Mouse (Mus musculus): Measurements from ENCODE around the gene Gm11639. TPM values are rescaled to one million over a fixed set of nuclear protein-coding genes. Genes with fewer than 3 reads are reported as not detected.

Gene Gm11639
- total and polyA plus RNA-seq, 3 experiments = 0.02 to 0.05 TPM; not detected in 1

- TF ChIP-seq POLR2A (IDR thresholded peaks at IDR 0.05; ENCODE audit: insufficient read depth, low read depth, low read length) (no peak), CTCF (IDR thresholded peaks at IDR 0.05) (peak; percentile 25)
- Histone ChIP-seq H3K27me3 (ENCODE audit: control insufficient read depth, insufficient read depth, low read length) (no peaks in the 10 kb centered on the region), H3K79me2 (replicated peaks; ENCODE audit: control insufficient read depth, insufficient read depth, low read length) (no peaks in the 10 kb centered on the region), H3K36me3 (ENCODE audit: control insufficient read depth, insufficient read depth, low read length) (no peaks in the 10 kb centered on the region), H3K27ac (no peak overlapping the region), H3K4me3 (no peak overlapping the region), H3K9ac (ENCODE audit: low read depth, low read length) (no peak overlapping the region), H3K4me1 (ENCODE audit: control insufficient read depth, insufficient read depth, low read length) (no peaks in the 10 kb centered on the region; the same call in 1 of the 2 replicates)
- intact Hi-C loops (cut with DNase I) = no loop called here
- DNase-seq = no peak
- WGBS = 95% methylated on average over 4 of the region's 4 CpGs
Observed at GRCm38 (mm10) chr11:104660599-104660998, 24.9 kb upstream of the Gm11639 start.

DNA sequence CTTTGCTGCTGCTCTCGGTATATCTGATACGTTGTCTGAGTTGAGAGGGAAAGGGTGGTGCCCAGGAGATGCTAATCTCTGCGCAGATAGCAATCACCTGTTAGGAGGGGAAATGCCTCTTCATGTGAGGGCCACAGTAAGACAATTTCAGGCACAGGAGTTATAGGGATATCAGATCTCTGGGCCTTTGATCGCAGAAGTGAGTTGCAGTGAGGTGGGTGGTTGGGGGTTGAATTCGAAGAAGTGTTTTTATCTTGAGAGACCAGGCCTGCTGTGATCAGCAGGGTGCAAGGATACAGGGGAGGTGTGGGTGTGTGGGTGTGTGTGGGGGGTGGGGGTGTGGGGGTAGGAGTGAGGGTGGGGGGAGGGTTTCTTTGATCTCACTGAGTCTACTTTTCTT, 24.4 kb upstream of the Gm11639 start:
- intact Hi-C loops (cut with DNase I) = no loop called here
- Histone ChIP-seq H3K4me1 (ENCODE audit: control insufficient read depth, insufficient read depth, low read length) (no peaks in the 10 kb centered on the region; the same call in 1 of the 2 replicates), H3K27ac (no peak overlapping the region), H3K27me3 (ENCODE audit: control insufficient read depth, insufficient read depth, low read length) (no peaks in the 10 kb centered on the region), H3K79me2 (replicated peaks; ENCODE audit: control insufficient read depth, insufficient read depth, low read length) (no peaks in the 10 kb centered on the region), H3K4me3 (no peak overlapping the region), H3K36me3 (ENCODE audit: control insufficient read depth, insufficient read depth, low read length) (no peaks in the 10 kb centered on the region), H3K9ac (ENCODE audit: low read depth, low read length) (no peak overlapping the region)
- TF ChIP-seq POLR2A (IDR thresholded peaks at IDR 0.05; ENCODE audit: insufficient read depth, low read depth, low read length) = no peak
- no peak for TF ChIP-seq EP300 (IDR thresholded peaks at IDR 0.05; ENCODE audit: insufficient read depth, low read depth, low read length)
- TF ChIP-seq CTCF (IDR thresholded peaks at IDR 0.05) = no peak
- no peak for DNase-seq
- 80% methylated on average over 5 of the region's 5 CpGs for WGBS

DNA sequence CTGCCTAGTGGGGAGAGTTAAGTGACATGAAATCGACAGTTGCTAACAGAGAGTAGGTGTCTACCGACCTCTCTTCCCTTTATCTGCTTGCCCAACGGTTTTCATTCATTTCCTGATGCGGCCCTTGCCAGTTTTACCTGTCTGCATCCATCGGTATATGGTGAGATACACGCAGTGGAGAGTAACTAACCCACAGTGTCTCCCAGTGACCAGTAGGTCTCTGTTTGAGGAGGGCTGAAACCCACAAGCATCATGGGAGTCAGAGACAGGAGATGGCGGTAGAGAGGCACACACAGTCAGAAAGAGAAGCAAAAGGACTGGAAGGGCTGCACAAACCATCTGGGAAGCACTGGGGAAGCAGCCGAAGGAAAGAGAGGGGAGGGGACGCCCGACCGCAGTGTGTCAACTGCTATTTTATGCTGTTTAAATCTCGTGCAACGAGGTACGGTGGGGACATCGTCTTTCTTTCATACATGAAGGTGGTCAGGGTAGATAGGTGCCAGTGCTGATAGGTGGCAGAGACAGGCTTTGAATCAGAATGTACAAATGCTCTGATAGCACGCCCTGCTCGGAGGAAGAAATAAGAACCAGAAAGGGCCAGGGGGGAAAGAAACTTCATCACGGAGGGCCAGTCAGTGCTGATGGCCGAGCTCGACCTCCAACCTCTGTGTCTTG, 23.8 kb upstream of the Gm11639 start:
- Histone ChIP-seq H3K79me2 (replicated peaks; ENCODE audit: control insufficient read depth, insufficient read depth, low read length) (no peaks in the 10 kb centered on the region), H3K9ac (ENCODE audit: low read depth, low read length) (no peak overlapping the region), H3K4me3 (no peak overlapping the region), H3K36me3 (ENCODE audit: control insufficient read depth, insufficient read depth, low read length) (no peaks in the 10 kb centered on the region), H3K27ac (no peak overlapping the region), H3K27me3 (ENCODE audit: control insufficient read depth, insufficient read depth, low read length) (no peaks in the 10 kb centered on the region), H3K4me1 (ENCODE audit: control insufficient read depth, insufficient read depth, low read length) (no peaks in the 10 kb centered on the region; the same call in 1 of the 2 replicates)
- intact Hi-C loops (cut with DNase I) = no loop called here
- TF ChIP-seq CTCF (IDR thresholded peaks at IDR 0.05) = no peak
- TF ChIP-seq POLR2A (IDR thresholded peaks at IDR 0.05; ENCODE audit: insufficient read depth, low read depth, low read length) = no peak
- no peak for TF ChIP-seq EP300 (IDR thresholded peaks at IDR 0.05; ENCODE audit: insufficient read depth, low read depth, low read length)
- 75% methylated on average over 20 of the region's 20 CpGs for WGBS
- no peak for DNase-seq

GRCm38 (mm10) chr11:104662573-104662972, 22.9 kb upstream of the Gm11639 start:
- Histone ChIP-seq H3K27ac (no peak overlapping the region), H3K27me3 (ENCODE audit: control insufficient read depth, insufficient read depth, low read length) (no peaks in the 10 kb centered on the region), H3K36me3 (ENCODE audit: control insufficient read depth, insufficient read depth, low read length) (no peaks in the 10 kb centered on the region), H3K4me1 (ENCODE audit: control insufficient read depth, insufficient read depth, low read length) (no peaks in the 10 kb centered on the region; the same call in 1 of the 2 replicates), H3K4me3 (no peak overlapping the region), H3K79me2 (replicated peaks; ENCODE audit: control insufficient read depth, insufficient read depth, low read length) (no peaks in the 10 kb centered on the region), H3K9ac (ENCODE audit: low read depth, low read length) (no peak overlapping the region)
- WGBS = 80% methylated on average over 11 of the region's 11 CpGs
- TF ChIP-seq POLR2A (IDR thresholded peaks at IDR 0.05; ENCODE audit: insufficient read depth, low read depth, low read length) = no peak
- TF ChIP-seq CTCF (IDR thresholded peaks at IDR 0.05) = no peak
- TF ChIP-seq EP300 (IDR thresholded peaks at IDR 0.05; ENCODE audit: insufficient read depth, low read depth, low read length) = no peak
- DNase-seq = no peak
- intact Hi-C loops (cut with DNase I) = no loop called here

DNA sequence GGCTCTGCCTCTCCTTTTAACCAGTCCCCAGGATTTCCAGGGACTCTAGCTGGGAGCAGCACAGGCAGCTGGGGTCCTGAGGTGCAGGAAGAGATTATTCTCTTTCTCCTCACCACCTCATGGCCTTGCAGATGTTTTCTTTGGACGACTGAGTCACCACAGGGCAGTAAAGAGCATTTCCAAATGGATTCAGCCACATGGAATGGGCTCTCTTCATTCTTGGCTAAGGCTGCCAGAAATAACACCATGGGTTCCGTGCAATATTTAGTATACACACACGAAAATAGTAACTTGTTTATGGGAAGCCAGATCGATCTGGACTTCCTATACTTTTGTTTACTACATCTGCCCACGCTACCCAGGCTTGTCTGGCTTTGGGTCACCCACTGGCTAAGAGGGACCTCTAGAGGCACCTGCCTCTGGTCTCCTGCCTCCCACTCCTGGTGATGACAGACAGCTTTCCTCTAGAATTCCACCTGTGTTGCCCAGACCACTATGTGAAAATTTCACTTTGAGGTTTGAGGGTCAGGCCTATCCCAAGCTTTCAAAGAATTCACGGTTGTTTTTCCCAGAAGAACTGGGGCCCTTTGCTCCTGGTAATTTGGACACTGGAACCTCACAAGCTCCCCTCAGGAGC, 22.1 kb upstream of the Gm11639 start:
- WGBS = 39% methylated on average over 6 of the region's 6 CpGs
- Histone ChIP-seq H3K27me3 (ENCODE audit: control insufficient read depth, insufficient read depth, low read length) (no peaks in the 10 kb centered on the region), H3K79me2 (replicated peaks; ENCODE audit: control insufficient read depth, insufficient read depth, low read length) (no peaks in the 10 kb centered on the region), H3K4me1 (ENCODE audit: control insufficient read depth, insufficient read depth, low read length) (no peaks in the 10 kb centered on the region; the same call in 1 of the 2 replicates), H3K9ac (ENCODE audit: low read depth, low read length) (no peak overlapping the region), H3K4me3 (no peak overlapping the region), H3K36me3 (ENCODE audit: control insufficient read depth, insufficient read depth, low read length) (no peaks in the 10 kb centered on the region), H3K27ac (no peak overlapping the region)
- intact Hi-C loops (cut with DNase I) = no loop called here
- no peak for TF ChIP-seq POLR2A (IDR thresholded peaks at IDR 0.05; ENCODE audit: insufficient read depth, low read depth, low read length)
- TF ChIP-seq EP300 (IDR thresholded peaks at IDR 0.05; ENCODE audit: insufficient read depth, low read depth, low read length) = no peak
- TF ChIP-seq CTCF (IDR thresholded peaks at IDR 0.05) = no peak
- DNase-seq = no peak

GRCm38 (mm10) chr11:104663878-104664261, 21.6 kb upstream of the Gm11639 start:
- H3K79me2 ChIP-seq (replicated peaks; ENCODE audit: control insufficient read depth, insufficient read depth, low read length) = no peaks in the 10 kb centered on the region
- H3K36me3 ChIP-seq (ENCODE audit: control insufficient read depth, insufficient read depth, low read length) = no peaks in the 10 kb centered on the region
- H3K27ac ChIP-seq = no peak overlapping the region
- H3K4me3 ChIP-seq = no peak overlapping the region
- 34% methylated on average over 3 of the region's 3 CpGs for WGBS
- TF ChIP-seq POLR2A (IDR thresholded peaks at IDR 0.05; ENCODE audit: insufficient read depth, low read depth, low read length) (no peak), EP300 (IDR thresholded peaks at IDR 0.05; ENCODE audit: insufficient read depth, low read depth, low read length) (no peak), CTCF (IDR thresholded peaks at IDR 0.05) (no peak)
- DNase-seq = no peak
- H3K9ac ChIP-seq (ENCODE audit: low read depth, low read length) = no peak overlapping the region
- intact Hi-C loops (cut with DNase I) = no loop called here
- no peaks in the 10 kb centered on the region for H3K27me3 ChIP-seq (ENCODE audit: control insufficient read depth, insufficient read depth, low read length)
- H3K4me1 ChIP-seq (ENCODE audit: control insufficient read depth, insufficient read depth, low read length) = no peaks in the 10 kb centered on the region; the same call in 1 of the 2 replicates
